Mouse (Mus musculus) limb, embryonic 15.5 days (tissue): ENCODE results near the gene Mmrn2. TPM values are rescaled to one million over a fixed set of nuclear protein-coding genes. Genes with fewer than 3 reads are reported as not detected.
A peak's percentile ranks its signal among the peaks of the same experiment; 100 is the strongest.

ENCODE experiments used
- ATAC-seq: fragments of 200-750 bp; cut with Nextera tagmentation; 2 replicates; pipeline ENCODE4 v1.8.0; 2017; ENCODE audit warnings: low read depth, moderate TSS enrichment; ENCODE audit not compliant: insufficient number of reproducible peaks, low FRiP score, low TSS enrichment
- H3K27ac ChIP-seq: fragments of 300-500 bp; sonication (generic); 2 replicates; pipeline ENCODE4 v1.5.1; 2015; ENCODE audit warnings: moderate library complexity, mild to moderate bottlenecking, inconsistent platforms
- H3K27me3 ChIP-seq: fragments of 300-500 bp; sonication (generic); 2 replicates; pipeline ENCODE4 v1.6.1; 2015; ENCODE audit warnings: inconsistent platforms
- H3K36me3 ChIP-seq: fragments of 300-500 bp; sonication (generic); 2 replicates; pipeline ENCODE4 v1.6.1; 2015; ENCODE audit warnings: inconsistent platforms
- H3K4me1 ChIP-seq: fragments of 300-500 bp; sonication (generic); 2 replicates; pipeline ENCODE4 v1.6.1; 2015; ENCODE audit warnings: inconsistent platforms
- H3K4me2 ChIP-seq: fragments of 300-500 bp; sonication (generic); 2 replicates; pipeline ENCODE4 v1.6.1; 2015; ENCODE audit warnings: mild to moderate bottlenecking, inconsistent platforms
- H3K4me3 ChIP-seq: fragments of 300-500 bp; sonication (generic); 2 replicates; pipeline ENCODE4 v1.5.1; 2015; ENCODE audit warnings: mild to moderate bottlenecking, inconsistent platforms
- H3K9ac ChIP-seq: fragments of 300-500 bp; sonication (generic); 2 replicates; pipeline ENCODE4 v1.6.1; 2015; ENCODE audit warnings: inconsistent platforms
- H3K9me3 ChIP-seq: fragments of 300-500 bp; sonication (generic); 2 replicates; pipeline ENCODE4 v1.6.1; 2016; ENCODE audit warnings: inconsistent platforms
- WGBS: fragments of 180-500 bp; shearing (Covaris S2); methylation state at CpG from one replicate; pipeline ENCODE4 v1.1.7; 2015; 5-methylcytosine and 5-hydroxymethylcytosine counted together
- polyA plus RNA-seq: library from polyadenylated mRNA; unstranded; fragments of >200 nt; fragmentation: Nextera tagmentation; extraction: Ambion mirVana; gene quantifications from 2 replicates; pipeline ENCODE4 v1.2.1, GENCODE M21; 2015

Gene Mmrn2
- polyA plus RNA-seq, 1 experiment from 2014 or later: 8.1 TPM

DNA sequence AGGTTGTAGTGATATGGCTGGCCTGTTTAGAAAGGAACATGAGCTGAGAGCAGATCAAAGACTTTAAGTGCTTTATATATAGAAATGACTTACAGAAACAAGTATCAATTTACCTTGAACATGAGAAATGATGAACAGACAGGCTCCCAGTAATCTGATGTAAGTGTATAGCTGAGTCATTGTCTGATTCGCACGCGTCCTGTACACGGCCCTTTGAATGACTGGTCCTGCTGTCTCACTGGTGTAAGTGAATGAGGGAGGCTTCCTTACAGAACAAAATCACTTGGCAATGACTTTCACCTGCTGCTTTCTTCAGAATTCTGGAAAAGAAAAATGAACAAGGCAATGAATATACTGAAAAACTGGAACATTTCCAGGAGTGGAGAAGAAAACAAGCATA is 72.4 kb downstream of the Mmrn2 start:
- WGBS: 75% methylated on average over 4 of the region's 4 CpGs
- Histone ChIP-seq H3K4me2 (no peak overlapping the region), H3K36me3 (peaks cover 12% of the 10 kb centered on the region), H3K9ac (no peak overlapping the region), H3K27ac (no peak overlapping the region), H3K4me1 (peaks cover 6% of the 10 kb centered on the region; the same call in 1 of the 2 replicates), H3K4me3 (no peak overlapping the region), H3K27me3 (no peaks in the 10 kb centered on the region), H3K9me3 (no peaks in the 10 kb centered on the region)
- ATAC-seq: no peak

DNA sequence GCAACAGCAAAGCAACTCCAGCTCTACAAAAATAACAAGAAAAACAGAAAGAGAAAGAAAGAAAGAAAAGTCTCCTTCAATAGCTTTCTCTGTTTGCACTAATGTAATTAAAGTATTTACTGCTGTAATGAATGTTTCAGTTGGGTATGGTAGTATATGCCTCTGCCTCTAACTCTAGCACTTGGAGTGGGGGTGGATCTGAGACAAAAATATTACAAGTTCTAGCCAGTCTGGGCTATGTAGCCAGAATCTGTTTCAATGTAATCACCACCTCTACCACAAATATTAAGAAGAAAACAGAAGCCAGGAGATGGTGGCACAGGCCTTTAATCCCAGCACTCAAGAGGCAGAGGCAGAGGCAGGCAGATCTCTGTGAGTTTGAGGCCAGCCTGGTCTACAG is 73.1 kb downstream of the Mmrn2 start:
- Histone ChIP-seq H3K9me3 (no peaks in the 10 kb centered on the region), H3K27me3 (no peaks in the 10 kb centered on the region), H3K4me1 (peaks cover 8% of the 10 kb centered on the region; the same call in 1 of the 2 replicates), H3K4me2 (no peak overlapping the region), H3K27ac (no peak overlapping the region), H3K4me3 (no peak overlapping the region), H3K9ac (no peak overlapping the region), H3K36me3 (peaks cover 12% of the 10 kb centered on the region)
- no peak for ATAC-seq

DNA sequence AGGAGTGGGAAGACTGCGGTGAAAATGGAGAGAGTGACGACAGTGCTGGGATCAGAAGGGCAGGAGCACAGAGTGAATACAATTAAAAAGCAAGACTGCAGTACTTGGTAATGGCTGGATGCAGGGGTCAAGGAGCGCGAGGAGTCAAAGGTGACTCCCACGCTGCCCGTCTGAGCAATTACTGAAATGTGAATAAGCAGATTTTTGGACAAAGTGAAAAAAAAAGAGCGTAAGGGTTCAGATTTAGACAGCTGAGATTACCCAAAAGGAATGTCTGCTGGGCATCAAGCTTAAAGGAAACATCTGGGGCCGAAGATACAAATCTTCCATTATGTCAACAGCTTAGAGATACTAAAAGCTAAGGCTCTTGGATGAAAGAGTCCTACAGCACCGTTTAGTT is 74.5 kb downstream of the Mmrn2 start:
- WGBS: 74% methylated on average over 9 of the region's 9 CpGs
- Histone ChIP-seq H3K27me3 (no peaks in the 10 kb centered on the region), H3K27ac (no peak overlapping the region), H3K4me2 (no peak overlapping the region), H3K4me1 (peaks cover 14% of the 10 kb centered on the region), H3K9me3 (no peaks in the 10 kb centered on the region), H3K9ac (no peak overlapping the region), H3K36me3 (peaks cover 12% of the 10 kb centered on the region), H3K4me3 (no peak overlapping the region)
- ATAC-seq: no peak

DNA sequence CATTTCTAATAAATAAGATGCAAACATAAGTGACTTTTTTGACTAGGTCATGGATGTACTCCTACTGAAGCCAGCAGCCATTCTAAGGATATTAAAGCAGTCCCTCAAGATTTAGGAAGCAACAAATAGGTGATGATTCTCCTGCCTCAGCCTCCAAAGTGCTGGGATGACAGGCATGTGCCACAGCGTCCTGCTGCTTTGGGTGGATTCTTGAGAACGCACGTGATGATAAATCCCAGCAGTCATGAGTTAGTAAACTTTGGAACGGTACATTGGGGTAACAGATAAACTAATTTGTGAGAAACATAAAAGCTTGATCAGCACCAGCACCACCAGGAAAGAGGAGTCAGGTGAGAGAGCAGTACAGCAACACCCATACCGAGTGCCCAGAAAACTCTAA is 75.2 kb downstream of the Mmrn2 start:
- WGBS: 90% methylated on average over 5 of the region's 5 CpGs
- H3K27me3 ChIP-seq: no peaks in the 10 kb centered on the region
- no peak overlapping the region for H3K9ac ChIP-seq
- H3K27ac ChIP-seq: no peak overlapping the region
- H3K36me3 ChIP-seq: peaks cover 12% of the 10 kb centered on the region
- H3K9me3 ChIP-seq: no peaks in the 10 kb centered on the region
- no peak overlapping the region for H3K4me2 ChIP-seq
- H3K4me3 ChIP-seq: no peak overlapping the region
- no peak for ATAC-seq
- peaks cover 11% of the 10 kb centered on the region for H3K4me1 ChIP-seq

DNA sequence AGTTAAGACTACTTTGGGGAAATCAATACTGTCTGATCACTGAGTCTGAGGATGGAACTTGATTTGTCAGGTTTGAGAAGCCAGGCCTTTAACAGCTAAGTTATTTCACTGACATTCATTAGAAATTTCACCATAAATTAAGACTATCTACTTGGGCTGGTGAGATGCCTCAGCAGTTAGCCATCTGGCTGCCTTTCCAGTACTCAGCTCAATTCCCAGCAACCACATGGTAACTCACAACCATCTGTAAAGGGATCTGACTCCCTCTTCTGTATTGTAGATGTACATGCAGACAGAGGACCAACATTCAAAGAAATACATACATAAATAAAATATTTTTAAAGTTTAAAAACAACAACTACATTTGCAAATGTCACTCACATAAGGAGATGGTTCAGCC is 76.6 kb downstream of the Mmrn2 start:
- Histone ChIP-seq H3K27me3 (no peaks in the 10 kb centered on the region), H3K36me3 (peaks cover 6% of the 10 kb centered on the region; the same call in 1 of the 2 replicates), H3K4me1 (peaks cover 11% of the 10 kb centered on the region), H3K4me3 (no peak overlapping the region), H3K4me2 (no peak overlapping the region), H3K27ac (no peak overlapping the region), H3K9me3 (no peaks in the 10 kb centered on the region), H3K9ac (no peak overlapping the region)
- ATAC-seq: no peak

DNA sequence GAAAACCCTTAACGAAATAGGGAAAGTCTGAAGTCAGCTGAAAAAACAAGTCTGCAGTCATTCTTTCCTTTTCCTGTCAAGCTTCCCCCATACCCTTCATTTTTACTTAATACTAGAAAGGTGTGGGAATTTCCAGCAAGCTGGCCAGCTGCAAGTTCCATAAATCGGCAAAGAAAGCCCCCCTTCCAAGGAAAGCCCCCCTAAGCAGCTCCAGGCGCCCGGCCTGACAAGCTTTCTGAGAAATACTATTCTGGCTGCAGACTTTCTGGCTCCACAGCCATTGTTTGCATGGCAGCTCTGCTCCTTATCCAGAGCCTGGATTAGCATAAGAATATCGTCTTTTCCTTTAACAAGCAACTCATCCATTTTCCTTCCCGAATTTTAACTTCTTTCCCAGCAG is 78.4 kb downstream of the Mmrn2 start:
- 13% methylated on average over 6 of the region's 6 CpGs for WGBS
- Histone ChIP-seq H3K4me2 (peak overlapping the region; percentile 22; the same call in 1 of the 2 replicates), H3K27ac (peak overlapping the region; percentile 82), H3K4me1 (peaks cover 11% of the 10 kb centered on the region), H3K9me3 (no peaks in the 10 kb centered on the region), H3K36me3 (0 out of 2 replicates have a peak, but pooled peaks cover 3% of the 10 kb centered on the region), H3K4me3 (no peak overlapping the region), H3K9ac (no peak overlapping the region), H3K27me3 (no peaks in the 10 kb centered on the region)
- 0 out of 2 replicates have a peak, but pooled peaks have one; percentile 14 for ATAC-seq

Other genes starting within 250 kb of the Mmrn2 start
- gene Npy4r, start 223.0 kb upstream of the Mmrn2 start, polyA plus RNA-seq: 0.09 TPM in 1 of 2 replicates, not detected in the other
- 2.8 and 3.4 TPM in 2 replicates for gene Gprin2, start 173.8 kb upstream of the Mmrn2 start, polyA plus RNA-seq
- gene Syt15, start 155.9 kb upstream of the Mmrn2 start, polyA plus RNA-seq: 0.82 and 1.3 TPM in 2 replicates
- 11.1 and 12.5 TPM in 2 replicates for gene Shld2, start 65.0 kb upstream of the Mmrn2 start, polyA plus RNA-seq
- 62.7 and 67.2 TPM in 2 replicates for gene Glud1, start 64.7 kb upstream of the Mmrn2 start, polyA plus RNA-seq
- gene Fam25c, start 20.0 kb upstream of the Mmrn2 start, polyA plus RNA-seq: 171 and 203 TPM in 2 replicates
- 3.1 and 4.9 TPM in 2 replicates for gene Sncg, start 676 bp upstream of the Mmrn2 start, polyA plus RNA-seq
- gene Bmpr1a, start 127.9 kb downstream of the Mmrn2 start, polyA plus RNA-seq: 44.1 and 54.8 TPM in 2 replicates
- gene 9230112D13Rik, start 147.3 kb downstream of the Mmrn2 start, polyA plus RNA-seq: not detected in 2 replicates
- gene Ldb3, start 213.2 kb downstream of the Mmrn2 start, polyA plus RNA-seq: 28.2 and 98.7 TPM in 2 replicates
- gene Opn4, start 224.7 kb downstream of the Mmrn2 start, polyA plus RNA-seq: 0.20 and 0.63 TPM in 2 replicates